Mouse (Mus musculus) E14TG2a.4 (cell line): Measurements from ENCODE around the gene Actg2.

Experiments
- CTCF ChIP-seq: conservative IDR thresholded peaks from 2 replicates; pipeline ENCODE4 v1.5.1; 2014; ENCODE audit warnings: low read length
- NANOG ChIP-seq: IDR thresholded peaks from 2 replicates; pipeline ENCODE4 v1.6.1; 2014; ENCODE audit warnings: borderline replicate concordance, low read length, mixed read lengths

- TF ChIP-seq CTCF = no peak
- no peak for TF ChIP-seq NANOG
Observed at GRCm38 (mm10) chr6:83575609-83576008, 39.5 kb upstream of the Actg2 start.
